Mouse (Mus musculus): ENCODE data around the gene Ccdc107.
A peak's percentile ranks its signal among the peaks of the same experiment; 100 is the strongest.

DNA sequence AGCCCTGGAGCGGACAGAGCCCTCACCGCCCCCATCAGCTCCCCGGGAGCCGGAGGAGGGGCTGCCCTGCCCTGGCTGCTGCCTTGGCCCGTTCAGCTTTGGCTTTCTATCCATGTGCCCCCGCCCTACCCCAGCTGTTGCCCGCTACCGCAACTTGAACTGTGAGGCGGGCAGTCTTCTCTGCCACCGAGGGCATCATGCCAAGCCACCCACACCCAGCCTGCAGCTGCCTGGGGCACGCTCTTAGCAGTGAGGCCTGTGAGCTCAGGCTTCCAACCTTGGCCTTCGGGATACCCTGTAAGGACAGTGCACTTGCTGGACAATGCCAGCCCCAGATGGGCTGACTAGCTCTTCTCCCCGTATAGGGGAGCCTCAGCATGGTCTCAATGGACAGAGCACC is 45.4 kb upstream of the Ccdc107 start:
- peak; percentile 31 for TF ChIP-seq POLR2A (IDR thresholded peaks at IDR 0.05; ENCODE audit: insufficient read length, low read depth)
- no peak for TF ChIP-seq USF1 (IDR thresholded peaks at IDR 0.05; ENCODE audit: low read depth)
- TF ChIP-seq MAX (IDR thresholded peaks at IDR 0.05; ENCODE audit: low read depth) = no peak
- no peak for TF ChIP-seq POLR2AphosphoS2 (IDR thresholded peaks at IDR 0.05; ENCODE audit: insufficient read length, low read depth)

All from myocyte (in vitro differentiated cells).